Mouse (Mus musculus) thymus, adult 2 months (tissue): ENCODE measurements at regions not wholly inside any gene's neighbourhood (a gene's known extent, or its start where the extent isn't known, plus 50 kb on each side); places are given as distances from the start of the nearest gene placed in this dataset.

Experiments used
- CTCF ChIP-seq: fragments of 200-500 bp; IDR thresholded peaks from 2 replicates; pipeline ENCODE4 v1.5.1; 2012; ENCODE audit warnings: mild to moderate bottlenecking, control low read depth, low read length, moderate library complexity, borderline replicate concordance; ENCODE audit not compliant: control insufficient read depth, poor library complexity, insufficient read depth; ENCODE audit errors: extremely low read depth
- POLR2A ChIP-seq: fragments of 200-500 bp; IDR thresholded peaks from 2 replicates; pipeline ENCODE4 v1.6.1; 2012; ENCODE audit warnings: mild to moderate bottlenecking, low read length, control low read depth, moderate library complexity; ENCODE audit not compliant: control insufficient read depth, poor library complexity, insufficient read depth; ENCODE audit errors: extremely low read depth

- TF ChIP-seq CTCF (no peak), POLR2A (no peak)
These were observed 62.7 kb downstream of the Lrrc30 start for GRCm38 (mm10) chr17:67569865-67570264.
